Mouse (Mus musculus) induced T-regulatory cell, adult 2 months (primary cell): Measurements from ENCODE around the gene Ppip5k1.

Source experiments
- DNase-seq: peaks from one replicate; pipeline ENCODE4 v3.0.0-alpha.2; 2012; ENCODE audit warnings: low read depth

Ppip5k1 gene

DNA sequence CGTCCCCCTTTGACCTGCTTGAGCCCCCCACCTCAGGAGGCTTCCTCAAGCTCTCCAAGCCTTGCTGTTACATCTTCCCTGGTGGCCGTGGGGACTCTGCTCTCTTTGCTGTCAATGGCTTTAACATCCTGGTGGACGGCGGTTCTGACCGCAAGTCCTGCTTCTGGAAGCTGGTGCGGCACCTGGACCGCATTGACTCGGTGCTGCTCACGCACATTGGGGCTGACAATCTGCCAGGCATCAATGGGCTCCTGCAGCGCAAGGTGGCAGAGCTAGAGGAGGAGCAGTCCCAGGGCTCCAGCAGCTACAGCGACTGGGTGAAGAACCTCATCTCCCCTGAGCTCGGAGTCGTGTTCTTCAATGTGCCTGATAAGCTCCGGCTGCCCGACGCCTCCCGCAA lies 55.7 kb downstream of the Ppip5k1 start:
- DNase-seq: no peak

DNA sequence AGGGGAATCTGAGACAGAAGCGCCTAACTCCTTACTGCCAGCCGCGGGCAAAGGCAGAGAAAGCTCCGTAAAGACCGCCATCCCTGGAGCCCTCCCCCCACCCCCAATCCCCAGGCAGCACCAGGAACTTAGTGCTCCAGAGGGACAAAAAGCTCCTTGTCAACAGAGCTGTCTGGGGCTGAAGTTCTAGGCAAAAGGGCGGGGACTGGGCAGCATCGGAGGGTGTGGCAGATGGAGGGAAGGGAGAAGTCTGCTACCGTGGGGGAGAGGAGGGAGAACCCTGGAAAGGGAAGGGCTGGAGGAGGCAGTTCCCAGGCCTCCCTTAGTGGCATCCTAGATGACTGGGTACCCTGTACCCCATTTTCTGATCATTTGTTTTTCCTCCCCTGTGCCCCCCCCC lies 57.1 kb downstream of the Ppip5k1 start:
- no peak for DNase-seq

DNA sequence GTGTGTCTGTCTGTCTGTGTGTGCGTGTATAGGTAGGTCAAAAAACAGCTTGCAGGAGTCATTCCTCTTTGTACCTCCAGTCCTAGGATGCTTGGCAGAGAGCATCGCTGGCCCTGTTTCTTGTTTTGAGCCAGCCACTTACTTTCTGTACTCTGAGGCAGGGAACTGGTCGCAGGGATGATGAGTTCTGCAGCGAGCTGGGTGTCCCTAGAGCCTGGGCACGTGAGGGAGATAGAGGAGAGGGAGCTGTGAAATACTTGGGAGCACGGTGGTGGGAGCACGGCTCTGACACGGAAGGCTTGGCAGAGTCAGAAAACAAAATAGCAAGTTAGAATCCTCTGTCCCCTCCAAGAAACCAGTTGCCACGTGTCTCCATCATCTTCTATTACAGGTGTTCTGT lies 57.5 kb downstream of the Ppip5k1 start:
- DNase-seq: no peak

DNA sequence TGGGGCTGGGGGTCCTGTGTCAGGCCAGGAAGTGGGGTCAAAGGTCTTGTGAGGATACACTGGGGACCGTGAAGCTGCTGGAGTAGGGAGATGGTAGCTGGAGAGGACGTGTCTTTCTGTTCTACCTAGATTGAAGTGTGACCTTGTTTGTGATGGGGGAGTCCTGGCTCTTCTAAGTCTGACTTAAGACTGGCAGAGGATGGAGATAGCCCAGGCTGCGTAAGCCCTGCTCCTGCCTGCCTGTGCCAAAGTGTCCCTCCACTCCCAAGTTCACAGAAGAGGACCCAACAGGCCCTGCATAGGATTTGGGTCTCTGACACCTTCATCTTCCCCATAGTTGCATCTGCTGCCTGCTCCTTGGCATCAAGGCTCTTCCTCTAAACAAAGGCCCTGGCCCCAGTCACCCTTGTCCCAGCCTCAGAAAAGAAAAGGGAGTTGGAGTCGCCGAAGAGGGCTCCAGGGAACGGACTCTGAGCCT lies 58.4 kb downstream of the Ppip5k1 start:
- no peak for DNase-seq

DNA sequence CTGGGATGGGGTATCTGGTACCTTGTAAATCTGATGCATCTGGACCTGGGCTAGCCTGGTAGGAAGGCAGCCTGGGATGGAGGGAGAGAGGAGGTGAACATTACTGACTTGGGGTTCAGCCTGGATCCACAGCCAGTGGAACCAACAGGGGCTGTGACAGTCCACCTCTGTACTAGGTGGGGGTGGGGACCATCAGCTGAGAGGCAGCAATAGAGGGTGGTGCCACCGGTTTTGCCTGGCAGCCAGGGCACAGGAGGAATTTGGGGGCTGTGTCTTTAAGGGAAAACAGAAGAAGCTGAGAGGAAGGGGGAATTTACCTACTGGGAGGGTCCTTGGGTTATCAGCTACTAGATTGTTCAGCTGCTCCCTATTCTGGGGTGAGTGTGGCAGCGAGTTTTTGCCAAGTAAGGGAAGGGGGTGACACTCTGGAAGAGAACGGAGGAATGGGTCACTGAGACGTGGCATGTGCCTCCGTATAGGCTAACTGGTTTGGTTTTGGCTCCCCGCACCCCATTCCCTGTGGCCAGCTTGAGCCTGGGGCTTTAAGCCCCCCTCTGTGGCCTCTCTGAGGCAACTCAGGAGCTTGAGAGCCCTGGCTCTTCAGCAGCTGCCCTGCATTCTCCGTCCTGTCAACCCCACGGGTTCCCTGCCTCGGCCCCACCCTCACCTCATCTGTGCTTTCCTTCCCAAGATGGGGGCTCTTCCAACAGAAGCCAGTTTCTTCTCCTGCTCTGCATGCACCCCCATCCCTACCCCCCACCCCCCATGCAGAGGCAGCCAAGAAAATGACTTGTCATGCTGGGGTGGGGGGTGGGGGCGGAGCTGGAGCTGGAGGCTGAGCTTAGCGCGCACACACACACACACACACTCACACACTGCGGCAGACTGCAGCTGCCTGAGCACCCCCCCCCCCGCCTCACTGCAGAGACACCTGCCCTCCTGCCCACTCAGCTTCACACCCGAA lies 59.3 kb downstream of the Ppip5k1 start:
- peak; percentile 37 for DNase-seq

DNA sequence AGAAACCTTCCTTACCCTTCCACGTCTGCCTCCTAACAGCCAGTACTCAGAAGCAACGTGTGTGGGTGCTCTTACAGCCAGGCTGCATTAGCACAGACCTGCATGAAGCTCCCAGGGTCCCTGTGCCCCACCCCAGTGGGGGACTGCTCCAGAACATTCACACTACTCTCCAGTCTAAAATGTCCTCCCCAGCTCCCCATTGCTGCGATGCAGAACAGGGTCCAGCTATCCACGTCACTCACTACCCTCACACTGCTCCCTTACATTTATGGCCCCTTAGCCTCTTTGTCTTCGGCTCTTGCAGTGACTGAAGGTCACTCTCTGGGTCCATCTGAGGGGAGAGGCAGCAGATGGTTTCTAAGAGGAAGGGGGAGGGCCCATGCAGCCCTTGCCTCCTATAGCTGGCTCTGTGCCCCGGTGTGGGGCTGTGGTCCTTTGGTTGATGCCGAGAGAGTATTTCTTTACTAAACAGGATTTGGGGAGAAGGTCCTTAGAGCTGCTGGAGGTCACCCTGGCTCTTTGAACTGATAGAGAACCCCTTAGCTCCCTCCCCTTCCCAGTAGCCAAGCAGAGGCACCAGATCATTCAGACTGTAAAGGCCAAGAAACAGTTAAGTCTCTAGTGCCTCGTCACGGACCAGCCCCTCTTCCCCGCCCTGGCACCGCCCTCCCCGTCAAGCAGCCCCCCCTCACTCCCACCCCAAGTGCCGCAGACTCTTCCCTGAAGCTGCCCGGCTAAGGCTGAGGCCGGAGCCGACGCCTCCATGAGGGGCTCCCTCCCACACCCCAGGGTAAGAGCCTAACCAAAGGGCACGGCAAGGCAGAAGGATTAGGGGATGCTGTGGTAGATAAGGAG lies 60.2 kb downstream of the Ppip5k1 start:
- DNase-seq: no peak

DNA sequence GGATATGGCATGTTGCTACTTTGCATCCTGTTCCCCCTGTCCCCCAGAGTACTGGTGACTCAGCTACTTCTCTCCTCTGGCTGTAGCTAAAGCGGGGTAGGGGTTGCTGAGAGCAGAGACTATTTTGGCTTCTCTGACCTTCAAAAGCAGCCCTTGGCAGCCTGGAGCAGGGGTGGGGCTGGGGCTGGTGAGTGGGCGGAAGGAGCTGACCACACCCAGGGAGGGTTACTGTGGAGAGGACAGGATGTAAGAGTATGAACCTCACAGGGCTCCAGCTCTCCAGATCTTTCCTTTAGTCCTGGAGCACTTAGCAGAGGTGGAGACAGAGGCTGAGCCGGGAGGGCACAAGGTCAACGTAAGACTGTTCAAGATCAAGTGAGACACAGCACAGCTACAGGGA lies 61.0 kb downstream of the Ppip5k1 start:
- DNase-seq: peak; percentile 57

DNA sequence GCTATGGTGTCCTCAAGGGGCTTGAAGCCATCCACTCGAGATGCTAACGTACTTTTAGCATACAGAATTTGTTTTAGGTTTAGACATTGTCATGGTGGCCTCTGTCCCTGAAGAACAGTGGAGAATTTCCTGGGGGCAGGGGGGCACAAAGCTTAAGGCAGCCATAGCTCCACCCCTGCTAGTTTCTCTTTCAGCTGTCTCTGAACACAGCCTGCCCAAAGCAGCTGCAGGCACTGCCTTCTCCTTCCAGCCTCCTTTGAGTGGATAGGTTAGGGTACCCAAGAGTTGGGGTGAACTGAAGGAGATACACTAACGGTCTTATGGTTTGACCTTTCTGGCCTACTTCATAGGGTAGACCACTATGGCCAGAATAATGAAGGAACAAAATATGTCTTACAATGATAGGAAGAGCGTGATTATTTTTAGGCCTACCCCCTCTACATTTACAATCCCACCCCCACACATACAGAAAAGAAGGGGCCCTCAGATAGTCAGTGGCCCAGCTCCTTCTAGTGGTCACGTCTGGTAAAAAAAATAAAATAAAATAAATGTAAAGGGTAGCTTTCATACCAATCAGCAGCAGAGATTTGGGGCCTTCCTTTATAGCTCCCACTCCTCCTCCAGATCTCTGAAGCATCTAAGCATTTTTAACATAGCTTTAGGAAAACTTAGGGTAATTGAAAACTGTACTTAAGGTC lies 62.7 kb downstream of the Ppip5k1 start:
- DNase-seq: no peak

DNA sequence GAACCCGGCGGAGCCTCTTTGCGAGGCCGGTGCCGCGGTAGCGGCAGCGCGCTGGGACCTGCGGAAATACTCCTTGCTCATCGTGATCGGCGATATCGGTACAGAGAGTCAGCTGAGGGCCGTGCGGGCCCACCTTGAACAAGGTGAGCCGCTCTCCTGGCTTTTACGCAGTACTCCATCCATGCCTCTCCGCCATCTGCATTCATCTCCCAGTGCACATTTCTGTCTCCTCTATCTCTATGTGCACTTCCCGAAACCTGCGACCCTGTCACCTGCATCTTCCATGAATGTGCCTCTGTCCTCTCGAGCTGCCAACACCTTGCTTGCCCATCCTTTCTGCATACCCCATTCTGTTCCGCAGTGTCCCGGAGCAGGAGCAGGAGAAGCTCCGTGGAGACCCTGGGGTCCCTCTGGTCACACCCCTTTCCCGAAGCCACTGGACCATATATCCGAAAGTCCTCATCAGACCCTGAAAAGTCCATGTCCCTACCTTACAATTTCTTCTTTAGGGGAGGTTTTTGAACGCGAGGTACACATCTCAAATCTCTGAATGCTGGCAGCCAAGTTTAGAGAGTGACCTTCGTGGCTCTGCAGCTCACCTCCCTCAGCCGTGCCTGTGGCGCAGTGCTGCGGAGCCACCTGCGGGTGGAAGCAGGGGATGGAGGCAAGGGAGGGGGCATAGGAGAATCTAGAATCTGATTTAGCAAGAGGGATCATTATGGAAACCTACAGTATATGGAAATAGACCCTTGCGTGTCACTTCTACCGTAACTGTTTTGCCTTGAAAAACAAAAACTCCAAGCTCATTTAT lies 65.3 kb downstream of the Ppip5k1 start:
- peak; percentile 55 for DNase-seq

DNA sequence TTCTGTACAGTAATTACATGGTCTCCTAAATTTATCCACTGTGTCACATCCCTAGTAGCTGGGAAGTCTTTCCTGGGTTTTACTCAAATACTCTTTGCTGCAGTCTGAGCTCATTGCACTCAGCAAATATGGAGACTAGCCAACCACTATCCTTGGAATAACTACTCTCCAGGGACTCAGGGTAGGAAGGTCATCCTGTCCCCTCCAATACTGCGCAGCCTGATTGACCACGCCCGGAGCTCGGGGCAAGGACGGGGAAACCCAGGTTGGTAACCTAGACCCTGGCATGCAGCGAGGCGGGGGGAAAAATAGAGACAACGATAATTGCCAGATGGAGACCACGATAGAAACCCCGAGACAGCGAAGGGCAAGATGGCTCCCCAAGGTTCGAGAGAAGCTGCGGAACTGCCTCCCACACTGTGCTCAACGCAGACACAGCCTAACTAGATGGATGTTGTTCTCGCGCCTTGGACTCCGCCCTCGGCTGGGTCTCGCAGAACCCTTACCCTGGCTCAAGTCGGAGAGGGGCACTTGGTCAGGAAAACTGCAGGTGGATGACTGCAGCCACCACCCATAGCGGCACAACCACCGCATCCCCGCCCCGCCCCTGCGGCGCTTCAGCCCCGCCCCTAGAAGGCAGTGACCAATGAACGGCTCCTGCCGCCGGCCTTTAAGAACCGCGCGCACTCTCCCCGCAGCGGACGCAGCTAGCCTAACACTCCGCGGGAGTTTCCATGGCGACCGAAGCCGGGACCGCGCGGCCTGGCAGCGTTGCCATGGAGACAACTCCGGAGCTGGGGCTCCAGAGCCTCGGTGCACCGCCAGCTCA lies 66.1 kb downstream of the Ppip5k1 start, which contains the start of gene Map1a:
TSS of gene Map1a (plus strand) at position 700 of the 829 bp plus-strand sequence.
- peak; percentile 98 for DNase-seq

DNA sequence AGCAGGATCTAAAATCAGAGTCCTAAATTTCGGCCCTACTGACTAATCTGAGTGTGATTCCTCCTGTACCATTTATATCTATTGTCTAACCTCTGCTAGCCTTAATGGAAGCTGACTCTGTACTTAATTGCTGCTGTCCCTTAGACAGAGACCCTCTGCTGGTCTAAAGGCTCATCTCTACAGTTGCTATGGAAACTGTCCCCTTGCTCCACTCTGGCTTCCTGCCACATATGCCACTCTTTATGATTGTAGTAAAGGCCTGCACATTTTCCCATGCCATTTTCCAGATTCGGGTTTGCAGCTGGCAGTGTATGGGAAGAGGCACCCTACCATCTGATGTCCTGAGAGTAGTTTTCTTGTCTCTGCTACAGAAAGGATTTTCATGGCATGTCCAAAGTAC lies 67.3 kb downstream of the Ppip5k1 start:
- DNase-seq: no peak

DNA sequence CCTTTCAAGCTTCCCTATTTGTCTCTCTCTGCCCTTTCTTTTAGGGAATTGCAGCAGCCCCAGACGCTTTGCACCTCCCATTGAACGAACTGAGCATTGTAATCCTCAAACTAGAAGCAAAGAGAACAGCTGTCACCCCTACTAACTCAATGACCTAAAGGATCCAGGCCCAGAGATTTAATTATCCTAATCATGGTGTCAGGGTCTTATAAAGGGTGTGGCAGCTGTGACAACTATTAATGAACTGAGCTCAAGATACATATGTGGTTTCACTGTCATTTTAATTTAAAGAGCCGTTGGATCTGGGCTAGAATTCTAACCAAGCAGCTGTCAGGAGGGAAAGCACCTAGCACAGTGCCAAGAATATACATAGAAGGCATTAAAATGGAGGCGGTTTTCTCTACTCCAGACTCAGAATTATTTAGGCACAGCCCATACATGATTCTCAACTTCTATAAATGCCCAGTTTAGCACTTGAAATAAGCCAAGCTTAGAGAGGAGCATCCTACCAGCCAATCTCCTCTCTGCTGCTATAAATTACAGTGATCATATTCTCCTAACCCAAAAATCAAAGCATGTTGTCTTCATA lies 83.2 kb downstream of the Ppip5k1 start:
- DNase-seq: no peak

DNA sequence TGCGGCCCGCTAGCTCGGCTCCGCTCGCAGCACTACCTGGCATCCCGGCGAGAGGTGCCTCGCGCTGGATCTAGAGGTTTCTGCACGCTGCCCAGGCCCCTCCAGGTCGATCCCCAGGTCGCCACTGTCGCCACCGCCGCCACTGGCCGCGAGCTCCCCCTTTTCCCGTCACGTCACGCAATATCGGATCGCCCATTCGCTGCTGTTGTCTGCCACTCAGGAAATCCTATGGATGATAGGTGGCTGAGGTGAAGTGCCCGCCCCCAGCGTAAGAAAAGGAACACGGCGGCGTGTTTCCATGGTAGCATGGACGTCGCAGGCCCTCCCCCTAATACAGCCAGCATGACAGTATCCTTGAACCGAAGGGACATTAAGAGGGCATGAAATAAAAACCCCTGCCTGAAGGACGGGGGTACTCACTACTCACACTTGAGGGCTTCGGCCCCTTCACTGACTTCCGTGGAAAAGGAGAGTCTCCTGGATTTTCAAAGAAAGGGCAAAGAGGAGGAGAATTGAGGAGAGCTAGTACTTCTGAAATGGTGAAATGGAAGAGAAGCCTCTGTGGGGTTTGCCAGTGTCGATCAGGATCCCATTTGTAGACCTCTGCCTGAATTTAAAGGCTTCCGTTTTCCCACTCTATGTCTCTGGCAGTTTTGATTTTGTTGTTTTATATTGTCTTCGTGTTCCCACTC lies 83.8 kb downstream of the Ppip5k1 start, which contains the start of gene Trp53bp1:
TSS of gene Trp53bp1 (minus strand) at position 172 of the 692 bp plus-strand sequence.
- DNase-seq: peak; percentile 97

DNA sequence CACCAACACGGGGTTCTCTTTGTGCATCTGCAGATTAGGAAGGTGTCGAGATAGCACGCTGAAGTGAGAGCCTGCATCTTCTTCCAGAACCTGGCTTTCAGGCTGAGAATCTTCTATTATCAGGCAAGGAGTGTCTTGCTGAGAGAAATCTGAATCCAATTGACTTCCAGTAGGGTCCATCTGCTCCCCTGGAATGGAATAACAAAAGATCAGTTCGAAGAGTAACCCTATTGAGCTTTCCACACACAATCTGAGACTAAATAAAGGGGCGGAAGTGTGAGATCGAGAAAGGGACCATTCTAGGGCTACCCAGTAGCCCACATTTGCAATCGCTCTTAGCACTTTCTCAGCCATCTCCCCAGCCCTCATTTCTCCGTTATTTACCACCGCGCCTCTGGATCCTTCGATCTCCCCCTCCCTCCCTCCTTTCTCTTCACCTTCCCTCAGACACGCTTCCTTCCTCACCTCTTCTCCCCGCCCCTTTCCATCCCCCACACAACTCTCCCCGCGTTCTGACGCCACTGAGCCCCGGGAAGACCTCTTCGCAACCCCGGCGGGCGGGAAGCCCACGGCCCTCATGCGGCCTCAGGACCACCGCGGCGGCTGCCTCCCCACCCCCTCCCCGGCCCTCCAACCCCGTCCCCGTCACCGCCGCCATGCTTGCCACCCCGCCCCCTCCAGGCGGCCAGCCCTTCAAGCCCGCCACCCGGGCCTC lies 84.5 kb downstream of the Ppip5k1 start:
- DNase-seq: no peak

DNA sequence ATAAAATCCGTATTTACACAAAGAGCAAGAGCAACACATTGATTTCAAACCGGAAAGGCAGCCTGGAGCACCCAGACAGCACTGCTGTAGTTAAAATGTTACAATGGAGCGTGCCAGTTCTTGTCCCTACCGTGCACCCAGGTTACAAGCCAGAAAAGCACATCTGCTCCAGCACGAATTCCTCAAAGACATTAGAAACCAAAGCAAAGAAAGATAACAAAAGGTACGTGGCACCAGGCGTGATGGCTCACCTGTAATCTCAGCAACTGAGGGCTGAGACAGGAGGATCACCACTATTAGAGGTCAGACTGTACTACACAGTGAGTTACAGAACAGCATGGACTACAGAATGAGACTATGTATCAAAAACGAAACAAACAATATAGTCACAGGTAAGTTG lies 86.8 kb downstream of the Ppip5k1 start:
- DNase-seq: no peak
